Mouse (Mus musculus): ENCODE measurements around the gene Olfr1243. TPM values are rescaled to one million over a fixed set of nuclear protein-coding genes. Genes with fewer than 3 reads are reported as not detected.
"Not testable (repeated sequence)": the region's sequence is repeated elsewhere in the genome, so short reads cannot be mapped to it uniquely, and the experiment has no call there.

Olfr1243 gene
- polyA plus RNA-seq (2014; fragmentation: Nextera tagmentation; extraction: Ambion mirVana): not detected in 2 replicates

- no peaks in the 10 kb centered on the region for H3K36me3 ChIP-seq (ENCODE audit: control insufficient read depth, insufficient read depth, low read length)
- no peak for ATAC-seq (replicated peaks; ENCODE audit: insufficient number of reproducible peaks, low FRiP score, low TSS enrichment)
- H3K9ac ChIP-seq (ENCODE audit: low read depth, low read length): no peak within 1 kb of the TSS
- no peak within 1 kb of the TSS for H3K4me2 ChIP-seq
- H3K27ac ChIP-seq (ENCODE audit: low read depth, low read length): no peak within 1 kb of the TSS
- 69% methylated on average over 1 of the region's 1 CpGs for WGBS (ENCODE audit: insufficient replicate concordance)
- no peaks in the 10 kb centered on the region for H3K4me1 ChIP-seq (ENCODE audit: control insufficient read depth, insufficient read depth, low read length)
- no peak within 1 kb of the TSS for H3K4me3 ChIP-seq (ENCODE audit: low read depth, low read length)
- H3K27me3 ChIP-seq (ENCODE audit: control insufficient read depth, insufficient read depth, low read length): no peaks in the 10 kb centered on the region
- no peaks in the 10 kb centered on the region for H3K9me3 ChIP-seq (replicated peaks; ENCODE audit: control insufficient read depth, low read length)
These were observed at the start of gene Olfr1243 for GRCm38 (mm10) chr2:89531387-89531786. TSS of gene Olfr1243 (minus strand) at chr2:89531487.

GRCm38 (mm10) chr2:89578347-89578746 is 47.1 kb upstream of the Olfr1243 start, which contains the start of gene Olfr1245:
TSS of gene Olfr1245 (minus strand) at chr2:89578447.
- no peak for ATAC-seq (replicated peaks; ENCODE audit: insufficient number of reproducible peaks, low FRiP score, low TSS enrichment)
- Histone ChIP-seq H3K27ac (ENCODE audit: low read depth, low read length) (no peak within 1 kb of the TSS), H3K36me3 (ENCODE audit: control insufficient read depth, insufficient read depth, low read length) (no peaks in the 10 kb centered on the region), H3K27me3 (ENCODE audit: control insufficient read depth, insufficient read depth, low read length) (no peaks in the 10 kb centered on the region), H3K9me3 (replicated peaks; ENCODE audit: control insufficient read depth, low read length) (no peaks in the 10 kb centered on the region), H3K9ac (ENCODE audit: low read depth, low read length) (no peak within 1 kb of the TSS), H3K4me3 (ENCODE audit: low read depth, low read length) (no peak within 1 kb of the TSS), H3K4me2 (no peak within 1 kb of the TSS), H3K4me1 (ENCODE audit: control insufficient read depth, insufficient read depth, low read length) (no peaks in the 10 kb centered on the region)
- 75% methylated on average over 1 of the region's 1 CpGs for WGBS (ENCODE audit: insufficient replicate concordance)

GRCm38 (mm10) chr2:89562706-89563105 is 31.4 kb upstream of the Olfr1243 start:
- not testable (repeated sequence) for H3K27ac ChIP-seq (ENCODE audit: low read depth, low read length); ATAC-seq (replicated peaks; ENCODE audit: insufficient number of reproducible peaks, low FRiP score, low TSS enrichment); H3K4me3 ChIP-seq (ENCODE audit: low read depth, low read length); H3K4me1 ChIP-seq (ENCODE audit: control insufficient read depth, insufficient read depth, low read length); H3K9ac ChIP-seq (ENCODE audit: low read depth, low read length); H3K4me2 ChIP-seq; H3K9me3 ChIP-seq (replicated peaks; ENCODE audit: control insufficient read depth, low read length); H3K36me3 ChIP-seq (ENCODE audit: control insufficient read depth, insufficient read depth, low read length); H3K27me3 ChIP-seq (ENCODE audit: control insufficient read depth, insufficient read depth, low read length)
- WGBS (ENCODE audit: insufficient replicate concordance): 63% methylated on average over 2 of the region's 2 CpGs

GRCm38 (mm10) chr2:89544516-89544915 is 13.2 kb upstream of the Olfr1243 start:
- Histone ChIP-seq H3K27me3 (ENCODE audit: control insufficient read depth, insufficient read depth, low read length) (no peaks in the 10 kb centered on the region), H3K4me1 (ENCODE audit: control insufficient read depth, insufficient read depth, low read length) (no peaks in the 10 kb centered on the region), H3K4me2 (no peak overlapping the region), H3K9ac (ENCODE audit: low read depth, low read length) (no peak overlapping the region), H3K9me3 (replicated peaks; ENCODE audit: control insufficient read depth, low read length) (no peaks in the 10 kb centered on the region), H3K36me3 (ENCODE audit: control insufficient read depth, insufficient read depth, low read length) (no peaks in the 10 kb centered on the region), H3K4me3 (ENCODE audit: low read depth, low read length) (no peak overlapping the region), H3K27ac (ENCODE audit: low read depth, low read length) (no peak overlapping the region)
- WGBS (ENCODE audit: insufficient replicate concordance): 52% methylated on average over 2 of the region's 2 CpGs
- ATAC-seq (replicated peaks; ENCODE audit: insufficient number of reproducible peaks, low FRiP score, low TSS enrichment): no peak

GRCm38 (mm10) chr2:89539923-89540322 is 8.6 kb upstream of the Olfr1243 start:
- 55% methylated on average over 1 of the region's 1 CpGs for WGBS (ENCODE audit: insufficient replicate concordance)
- Histone ChIP-seq H3K4me2 (no peak overlapping the region), H3K36me3 (ENCODE audit: control insufficient read depth, insufficient read depth, low read length) (no peaks in the 10 kb centered on the region), H3K4me1 (ENCODE audit: control insufficient read depth, insufficient read depth, low read length) (no peaks in the 10 kb centered on the region), H3K4me3 (ENCODE audit: low read depth, low read length) (no peak overlapping the region), H3K9me3 (replicated peaks; ENCODE audit: control insufficient read depth, low read length) (no peaks in the 10 kb centered on the region), H3K27me3 (ENCODE audit: control insufficient read depth, insufficient read depth, low read length) (no peaks in the 10 kb centered on the region), H3K27ac (ENCODE audit: low read depth, low read length) (no peak overlapping the region), H3K9ac (ENCODE audit: low read depth, low read length) (no peak overlapping the region)
- no peak for ATAC-seq (replicated peaks; ENCODE audit: insufficient number of reproducible peaks, low FRiP score, low TSS enrichment)

- no peak within 1 kb of the TSS for H3K4me2 ChIP-seq
- H3K36me3 ChIP-seq (ENCODE audit: control insufficient read depth, insufficient read depth, low read length): no peaks in the 10 kb centered on the region
- no peaks in the 10 kb centered on the region for H3K4me1 ChIP-seq (ENCODE audit: control insufficient read depth, insufficient read depth, low read length)
- ATAC-seq (replicated peaks; ENCODE audit: insufficient number of reproducible peaks, low FRiP score, low TSS enrichment): no peak
- no peak within 1 kb of the TSS for H3K27ac ChIP-seq (ENCODE audit: low read depth, low read length)
- WGBS (ENCODE audit: insufficient replicate concordance): 65% methylated on average over 1 of the region's 1 CpGs
- no peaks in the 10 kb centered on the region for H3K27me3 ChIP-seq (ENCODE audit: control insufficient read depth, insufficient read depth, low read length)
- H3K9ac ChIP-seq (ENCODE audit: low read depth, low read length): no peak within 1 kb of the TSS
- no peak within 1 kb of the TSS for H3K4me3 ChIP-seq (ENCODE audit: low read depth, low read length)
- no peaks in the 10 kb centered on the region for H3K9me3 ChIP-seq (replicated peaks; ENCODE audit: control insufficient read depth, low read length)
These were observed 33.1 kb downstream of the Olfr1243 start, which contains the start of gene Olfr1242 for GRCm38 (mm10) chr2:89498235-89498634. TSS of gene Olfr1242 (minus strand) at chr2:89498335.

- ATAC-seq (replicated peaks; ENCODE audit: insufficient number of reproducible peaks, low FRiP score, low TSS enrichment): no peak
- H3K27ac ChIP-seq (ENCODE audit: low read depth, low read length): no peak within 1 kb of the TSS
- no peak within 1 kb of the TSS for H3K9ac ChIP-seq (ENCODE audit: low read depth, low read length)
- H3K27me3 ChIP-seq (ENCODE audit: control insufficient read depth, insufficient read depth, low read length): no peaks in the 10 kb centered on the region
- no peak within 1 kb of the TSS for H3K4me2 ChIP-seq
- H3K36me3 ChIP-seq (ENCODE audit: control insufficient read depth, insufficient read depth, low read length): no peaks in the 10 kb centered on the region
- H3K4me3 ChIP-seq (ENCODE audit: low read depth, low read length): no peak within 1 kb of the TSS
- H3K9me3 ChIP-seq (replicated peaks; ENCODE audit: control insufficient read depth, low read length): no peaks in the 10 kb centered on the region
- H3K4me1 ChIP-seq (ENCODE audit: control insufficient read depth, insufficient read depth, low read length): no peaks in the 10 kb centered on the region
These were observed 44.3 kb downstream of the Olfr1243 start, which contains the start of gene Olfr1241 for GRCm38 (mm10) chr2:89487026-89487425. TSS of gene Olfr1241 (minus strand) at chr2:89487126.

Other genes with a start within 250 kb of the Olfr1243 start
- gene Olfr1229, start 243.5 kb downstream of the Olfr1243 start, polyA plus RNA-seq (2014; fragmentation: Nextera tagmentation; extraction: Ambion mirVana): not detected in 2 replicates
- not detected in 2 replicates for gene Olfr1230, start 234.2 kb downstream of the Olfr1243 start, polyA plus RNA-seq (2014; fragmentation: Nextera tagmentation; extraction: Ambion mirVana)
- not detected in 2 replicates for gene Olfr1231, start 224.4 kb downstream of the Olfr1243 start, polyA plus RNA-seq (2014; fragmentation: Nextera tagmentation; extraction: Ambion mirVana)
- gene Olfr1232, start 201.8 kb downstream of the Olfr1243 start, polyA plus RNA-seq (2014; fragmentation: Nextera tagmentation; extraction: Ambion mirVana): not detected in 2 replicates
- gene Olfr1233, start 189.1 kb downstream of the Olfr1243 start, polyA plus RNA-seq (2014; fragmentation: Nextera tagmentation; extraction: Ambion mirVana): not detected in 2 replicates
- gene Olfr1234, start 166.6 kb downstream of the Olfr1243 start, polyA plus RNA-seq (2014; fragmentation: Nextera tagmentation; extraction: Ambion mirVana): not detected in 2 replicates
- gene Olfr1238, start 121.8 kb downstream of the Olfr1243 start, polyA plus RNA-seq (2014; fragmentation: Nextera tagmentation; extraction: Ambion mirVana): not detected in 2 replicates
- not detected in 2 replicates for gene Olfr1239, start 111.1 kb downstream of the Olfr1243 start, polyA plus RNA-seq (2014; fragmentation: Nextera tagmentation; extraction: Ambion mirVana)
- gene Olfr1240, start 88.5 kb downstream of the Olfr1243 start, polyA plus RNA-seq (2014; fragmentation: Nextera tagmentation; extraction: Ambion mirVana): not detected in 2 replicates
- not detected in 2 replicates for gene Olfr1241, start 44.4 kb downstream of the Olfr1243 start, polyA plus RNA-seq (2014; fragmentation: Nextera tagmentation; extraction: Ambion mirVana)
- gene Olfr1242, start 33.2 kb downstream of the Olfr1243 start, polyA plus RNA-seq (2014; fragmentation: Nextera tagmentation; extraction: Ambion mirVana): not detected in 2 replicates
- gene Olfr1245, start 47.0 kb upstream of the Olfr1243 start, polyA plus RNA-seq (2014; fragmentation: Nextera tagmentation; extraction: Ambion mirVana): not detected in 2 replicates
- gene Olfr1246, start 61.7 kb upstream of the Olfr1243 start, polyA plus RNA-seq (2014; fragmentation: Nextera tagmentation; extraction: Ambion mirVana): not detected in 2 replicates
- gene Olfr1247, start 82.6 kb upstream of the Olfr1243 start, polyA plus RNA-seq (2014; fragmentation: Nextera tagmentation; extraction: Ambion mirVana): not detected in 2 replicates
- not detected in 2 replicates for gene Olfr1248, start 86.8 kb upstream of the Olfr1243 start, polyA plus RNA-seq (2014; fragmentation: Nextera tagmentation; extraction: Ambion mirVana)
- gene Olfr1249, start 103.5 kb upstream of the Olfr1243 start, polyA plus RNA-seq (2014; fragmentation: Nextera tagmentation; extraction: Ambion mirVana): not detected in 2 replicates
- gene Olfr1250, start 130.0 kb upstream of the Olfr1243 start, polyA plus RNA-seq (2014; fragmentation: Nextera tagmentation; extraction: Ambion mirVana): not detected in 2 replicates
- not detected in 2 replicates for gene Olfr1251, start 140.4 kb upstream of the Olfr1243 start, polyA plus RNA-seq (2014; fragmentation: Nextera tagmentation; extraction: Ambion mirVana)
- gene Olfr1252, start 193.5 kb upstream of the Olfr1243 start, polyA plus RNA-seq (2014; fragmentation: Nextera tagmentation; extraction: Ambion mirVana): not detected in 2 replicates
- not detected in 2 replicates for gene Olfr1253, start 225.6 kb upstream of the Olfr1243 start, polyA plus RNA-seq (2014; fragmentation: Nextera tagmentation; extraction: Ambion mirVana)